Mouse (Mus musculus): ENCODE measurements around the gene Zfp94.

- TF ChIP-seq CTCF (IDR thresholded peaks at IDR 0.05), result no peak
- no peak for TF ChIP-seq EP300 (IDR thresholded peaks at IDR 0.05)
These were observed 8.7 kb upstream of the Zfp94 start for GRCm38 (mm10) chr7:24325197-24325596.

All from lung, postnatal 0 days (tissue).